8 mouse cellular contexts compared by ENCODE assay signal in the genomic region with DNA sequence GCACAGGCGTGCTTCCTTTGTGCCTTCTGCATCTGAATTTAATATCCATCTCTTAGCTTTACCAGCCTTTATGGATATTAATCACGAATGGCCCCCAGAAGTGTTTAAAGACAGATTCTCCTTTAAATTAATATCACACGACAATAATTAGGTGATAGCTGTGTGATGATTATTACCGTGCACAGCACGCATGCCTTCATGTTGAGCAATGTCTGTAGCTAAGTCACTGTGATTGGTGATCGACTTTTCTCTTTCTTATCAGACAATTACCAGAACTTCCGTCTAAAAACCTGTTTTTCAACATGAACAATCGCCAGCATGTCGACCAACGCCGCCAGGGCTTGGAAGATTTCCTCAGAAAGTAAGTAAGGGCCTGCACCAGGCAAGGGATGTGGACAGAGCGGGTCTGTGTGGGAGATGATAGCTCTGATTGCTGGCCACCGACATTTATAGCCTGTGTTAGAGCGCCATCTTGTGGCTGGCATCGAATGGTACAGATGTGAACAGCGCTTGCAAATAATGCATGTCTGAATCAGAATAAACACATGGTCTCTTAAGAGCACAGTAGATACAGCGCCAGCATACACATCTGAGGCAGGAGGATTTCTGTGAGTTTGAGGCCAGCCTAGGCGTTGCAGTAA. TPM values are rescaled to one million over a fixed set of nuclear protein-coding genes. Genes with fewer than 3 reads are reported as not detected.
A peak's percentile ranks its signal among the peaks of the same experiment; 100 is the strongest.
DNase-seq lines count a peak whose midpoint lies in the region; ATAC-seq and TF ChIP-seq lines count a peak whose summit lies in the region.

No protein-coding gene starts in this region.

- WGBS in hindbrain, postnatal 0 days, result 24% methylated on average over 18 of the region's 18 CpGs

- H3K27ac ChIP-seq in gastrocnemius, adult 2 months, result no peak overlapping the region
- no peak overlapping the region for H3K27ac ChIP-seq in hindbrain, postnatal 0 days

- DNase-seq in WW6 (ENCODE audit: low read depth, low spot score), result peak; percentile 65
- peak; percentile 84 to 90 for DNase-seq in cerebellum, postnatal 36 days
- DNase-seq in gastrocnemius, adult 2 months, result peak; percentile 84
- DNase-seq in hindbrain, postnatal 0 days (ENCODE audit: low spot score), result peak; percentile 95
- peak; percentile 61 for DNase-seq in left cerebral cortex, adult 11 months (ENCODE audit: low spot score)
- DNase-seq in lung, postnatal 4 days, result peak; percentile 82 to 88
- peak; percentile 79 for DNase-seq in right cerebral cortex, adult 18-20 months
- peak; percentile 68 to 75 for DNase-seq in urinary bladder, adult 18-20 months (ENCODE audit: low spot score in 2 of 2)

- intact Hi-C loops in gastrocnemius, adult 2 months (cut with DNase I), result loop anchor here (1.0 to 5.0 kb wide), 3 partner anchors 68 to 371 kb away; no protein-coding TSS in a partner anchor

- H3K4me2 ChIP-seq in hindbrain, postnatal 0 days (ENCODE audit: low read depth, low read length), result no peak overlapping the region

- peaks cover 9% of the 10 kb centered on the region for H3K36me3 ChIP-seq in hindbrain, postnatal 0 days (ENCODE audit: insufficient read depth, low read length)

- H3K9ac ChIP-seq in hindbrain, postnatal 0 days (replicated peaks; ENCODE audit: low read length), result no peak overlapping the region

- H3K4me1 ChIP-seq in hindbrain, postnatal 0 days (ENCODE audit: insufficient read depth, low read length), result no peaks in the 10 kb centered on the region

- peak; percentile 90 for ATAC-seq in hindbrain, postnatal 0 days

- no peaks in the 10 kb centered on the region for H3K9me3 ChIP-seq in hindbrain, postnatal 0 days (ENCODE audit: low read length)

- H3K27me3 ChIP-seq in hindbrain, postnatal 0 days (ENCODE audit: insufficient read depth, low read length), result no peaks in the 10 kb centered on the region

- H3K4me3 ChIP-seq in gastrocnemius, adult 2 months, result no peak overlapping the region
- H3K4me3 ChIP-seq in hindbrain, postnatal 0 days (ENCODE audit: low read length), result no peak overlapping the region

- TF ChIP-seq CTCF in gastrocnemius, adult 2 months (IDR thresholded peaks at IDR 0.05), result peak; percentile 90
- peak; percentile 95 for TF ChIP-seq CTCF in hindbrain, postnatal 0 days (IDR thresholded peaks at IDR 0.05; ENCODE audit: low read depth)

RNA-seq across cellular contexts. Expression of a gene that starts 56.5 kb away (rescaled TPM):
- total RNA-seq in gastrocnemius, adult 2 months (2021), result 1 to 10 TPM; 4.4 to 6.1 TPM
- 45.5 and 46.7 TPM in 2 replicates for total RNA-seq in hindbrain, postnatal 0 days (2014; rRNA removed)
- polyA plus RNA-seq in hindbrain, postnatal 0 days (2015; fragmentation: Nextera tagmentation; extraction: Ambion mirVana), result 75.2 and 83.9 TPM in 2 replicates
